Mouse (Mus musculus) lung, postnatal 36 days (tissue): ENCODE data around the gene Ntm.

Source experiments
- DNase-seq: peaks from one replicate; pipeline ENCODE4 v3.0.0; 2022; ENCODE audit warnings: mixed read lengths

Ntm gene

GRCm38 (mm10) chr9:29558915-29559314 lies 404.0 kb downstream of the Ntm start:
- DNase-seq, result no peak

GRCm38 (mm10) chr9:29550582-29550981 lies 412.4 kb downstream of the Ntm start:
- DNase-seq, result no peak

GRCm38 (mm10) chr9:29550107-29550506 lies 412.8 kb downstream of the Ntm start:
- no peak for DNase-seq

- no peak for DNase-seq
Observed at GRCm38 (mm10) chr9:29536415-29536814, 426.5 kb downstream of the Ntm start.

GRCm38 (mm10) chr9:29534773-29535172 lies 428.2 kb downstream of the Ntm start:
- no peak for DNase-seq

GRCm38 (mm10) chr9:29534304-29534703 lies 428.6 kb downstream of the Ntm start:
- DNase-seq, result no peak

- no peak for DNase-seq
Observed at GRCm38 (mm10) chr9:29533556-29533955, 429.4 kb downstream of the Ntm start.

- no peak for DNase-seq
Observed at GRCm38 (mm10) chr9:29531147-29531917, 431.6 kb downstream of the Ntm start.

GRCm38 (mm10) chr9:29524109-29524508 lies 438.8 kb downstream of the Ntm start:
- DNase-seq, result no peak

- no peak for DNase-seq
Observed at GRCm38 (mm10) chr9:29523221-29523620, 439.7 kb downstream of the Ntm start.

- no peak for DNase-seq
Observed at GRCm38 (mm10) chr9:29519181-29519580, 443.8 kb downstream of the Ntm start.

GRCm38 (mm10) chr9:29516688-29517087 lies 446.3 kb downstream of the Ntm start:
- no peak for DNase-seq

GRCm38 (mm10) chr9:29514588-29515356 lies 448.2 kb downstream of the Ntm start:
- DNase-seq, result no peak

GRCm38 (mm10) chr9:29496002-29496401 lies 466.9 kb downstream of the Ntm start:
- no peak for DNase-seq

- DNase-seq, result no peak
Observed at GRCm38 (mm10) chr9:29482272-29482671, 480.7 kb downstream of the Ntm start.

GRCm38 (mm10) chr9:29479051-29479450 lies 483.9 kb downstream of the Ntm start:
- no peak for DNase-seq

- no peak for DNase-seq
Observed at GRCm38 (mm10) chr9:29477219-29477618, 485.7 kb downstream of the Ntm start.

- no peak for DNase-seq
Observed at GRCm38 (mm10) chr9:29473418-29473817, 489.5 kb downstream of the Ntm start.

GRCm38 (mm10) chr9:29472226-29472625 lies 490.7 kb downstream of the Ntm start:
- no peak for DNase-seq

GRCm38 (mm10) chr9:29464756-29465155 lies 498.2 kb downstream of the Ntm start:
- DNase-seq, result no peak

GRCm38 (mm10) chr9:29462970-29463593 lies 499.9 kb downstream of the Ntm start:
- DNase-seq, result peak; percentile 10

- DNase-seq, result peak; percentile 53
Observed at GRCm38 (mm10) chr9:29457976-29458572, 504.9 kb downstream of the Ntm start.

- no peak for DNase-seq
Observed at GRCm38 (mm10) chr9:29456014-29456413, 506.9 kb downstream of the Ntm start.
